Mouse (Mus musculus): ENCODE measurements around the gene Olfr97.
"Not testable (repeated sequence)": the region's sequence is repeated elsewhere in the genome, so short reads cannot be mapped to it uniquely, and the experiment has no call there.

The Olfr97 gene

GRCm38 (mm10) chr17:37237230-37237629, at the start of gene Olfr97:
Gene Olfr97, minus strand, starts transcription at chr17:37237330.
- DNase-seq (ENCODE audit: low spot score in 2 of 2): not testable (repeated sequence)

- no peak for DNase-seq (ENCODE audit: low spot score in 2 of 2)
These were observed 46.2 kb upstream of the Olfr97 start, which contains the start of gene Olfr99 for GRCm38 (mm10) chr17:37283360-37283759. Gene Olfr99, minus strand, starts transcription at chr17:37283460.

GRCm38 (mm10) chr17:37280331-37280730, 43.2 kb upstream of the Olfr97 start:
- DNase-seq (ENCODE audit: low spot score in 2 of 2): peak in 1 of 2 experiments; percentile 13

- DNase-seq (ENCODE audit: low spot score in 2 of 2): no peak
These were observed 39.4 kb upstream of the Olfr97 start for GRCm38 (mm10) chr17:37276573-37276972.

DNA sequence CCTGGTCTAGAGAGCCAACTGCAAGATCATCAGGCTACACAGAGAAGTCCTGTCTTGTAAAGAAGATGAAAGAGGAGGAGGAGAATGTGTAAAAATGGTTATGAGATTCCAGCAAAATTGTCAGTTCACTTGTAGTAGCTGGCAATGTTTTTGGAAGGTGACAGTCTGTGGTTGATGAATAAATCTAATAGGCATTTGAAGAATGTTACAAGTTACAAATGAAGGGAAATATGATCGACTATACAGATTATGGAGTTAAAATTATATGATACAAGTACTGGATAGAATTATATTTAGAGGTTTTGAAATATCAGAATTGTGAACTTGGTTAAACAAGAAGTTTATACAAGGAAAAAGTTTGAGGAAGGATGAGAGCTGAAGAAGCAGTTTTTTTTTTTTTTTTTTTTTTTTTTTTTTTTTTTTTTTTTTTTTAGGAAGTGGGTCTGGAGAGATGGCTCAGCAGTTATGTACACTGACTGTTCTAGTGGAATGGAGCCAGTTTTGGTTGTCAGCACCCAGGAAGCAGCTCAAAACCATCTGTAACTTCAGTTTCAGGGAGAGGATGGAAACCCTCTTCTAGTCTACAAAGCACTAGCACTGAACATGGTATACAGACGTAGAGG, 38.6 kb upstream of the Olfr97 start:
- no peak for DNase-seq (ENCODE audit: low spot score in 2 of 2)

GRCm38 (mm10) chr17:37270702-37271092, 33.6 kb upstream of the Olfr97 start:
- DNase-seq (ENCODE audit: low spot score in 2 of 2): peak; percentile 38 to 63

- DNase-seq (ENCODE audit: low spot score in 2 of 2): peak; percentile 91 to 92
These were observed 33.0 kb upstream of the Olfr97 start, which contains the start of gene H2-M3 for GRCm38 (mm10) chr17:37270058-37270701. Gene H2-M3, plus strand, starts transcription at chr17:37270220.

DNA sequence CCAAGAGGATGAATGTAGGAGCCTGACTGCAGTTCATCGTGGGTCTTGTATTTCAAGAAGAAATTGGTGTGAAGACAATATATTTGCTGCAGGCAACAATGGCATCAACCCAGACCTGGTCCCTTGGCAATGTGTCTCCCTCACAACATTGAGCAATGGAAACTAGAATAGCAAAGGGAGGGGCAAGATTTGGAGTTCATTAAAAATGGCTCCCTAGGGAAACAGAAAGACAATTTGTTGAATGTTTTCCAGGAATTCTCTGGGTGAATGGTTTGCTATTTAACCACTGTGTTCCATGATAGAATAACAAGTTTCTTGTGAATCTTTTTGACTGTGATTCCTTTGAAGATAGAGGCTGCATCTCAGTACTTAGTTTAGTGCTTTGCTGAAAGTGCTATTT, 26.5 kb upstream of the Olfr97 start, which contains the start of gene Olfr98:
Olfr98 (minus strand) TSS at position 124 of the 400 bp plus-strand sequence.
- peak in 1 of 2 experiments; percentile 12 for DNase-seq (ENCODE audit: low spot score in 2 of 2)

GRCm38 (mm10) chr17:37250544-37250943, 13.4 kb upstream of the Olfr97 start:
- peak; percentile 9 to 10 for DNase-seq (ENCODE audit: low spot score in 2 of 2)

GRCm38 (mm10) chr17:37249460-37249859, 12.3 kb upstream of the Olfr97 start:
- DNase-seq (ENCODE audit: low spot score in 2 of 2): no peak

GRCm38 (mm10) chr17:37246715-37247114, 9.6 kb upstream of the Olfr97 start:
- peak in 1 of 2 experiments; percentile 9 for DNase-seq (ENCODE audit: low spot score in 2 of 2)

- DNase-seq (ENCODE audit: low spot score in 2 of 2): no peak
These were observed 5.1 kb upstream of the Olfr97 start for GRCm38 (mm10) chr17:37242198-37242597.

GRCm38 (mm10) chr17:37221879-37222278, 15.3 kb downstream of the Olfr97 start:
- DNase-seq (ENCODE audit: low spot score in 2 of 2): no peak

DNA sequence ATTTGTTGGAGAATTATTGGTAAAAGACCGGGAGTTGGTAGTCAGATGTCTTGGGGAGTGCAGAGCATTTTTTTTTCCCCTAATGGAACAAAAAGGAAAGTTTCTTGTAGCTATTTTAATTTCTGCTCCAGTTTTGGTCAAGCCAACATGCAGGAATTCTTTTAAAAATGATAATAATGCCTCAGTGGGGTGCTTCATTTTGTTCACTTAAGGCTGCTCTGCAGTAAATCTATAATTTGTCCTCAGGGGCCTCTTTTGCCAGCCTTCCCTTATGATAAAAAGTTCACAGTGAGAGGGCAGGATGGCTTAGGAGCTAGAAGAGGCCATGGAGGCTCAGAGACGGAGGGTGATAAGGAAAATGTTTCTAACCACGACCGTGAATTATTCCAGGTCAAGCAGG, 17.3 kb downstream of the Olfr97 start, which contains the start of gene Olfr96:
Olfr96 (plus strand) TSS at position 301 of the 400 bp plus-strand sequence.
- no peak for DNase-seq (ENCODE audit: low spot score in 2 of 2)

- peak; percentile 2 to 35 for DNase-seq (ENCODE audit: low spot score in 2 of 2)
These were observed 18.6 kb downstream of the Olfr97 start for GRCm38 (mm10) chr17:37218486-37218885.

DNA sequence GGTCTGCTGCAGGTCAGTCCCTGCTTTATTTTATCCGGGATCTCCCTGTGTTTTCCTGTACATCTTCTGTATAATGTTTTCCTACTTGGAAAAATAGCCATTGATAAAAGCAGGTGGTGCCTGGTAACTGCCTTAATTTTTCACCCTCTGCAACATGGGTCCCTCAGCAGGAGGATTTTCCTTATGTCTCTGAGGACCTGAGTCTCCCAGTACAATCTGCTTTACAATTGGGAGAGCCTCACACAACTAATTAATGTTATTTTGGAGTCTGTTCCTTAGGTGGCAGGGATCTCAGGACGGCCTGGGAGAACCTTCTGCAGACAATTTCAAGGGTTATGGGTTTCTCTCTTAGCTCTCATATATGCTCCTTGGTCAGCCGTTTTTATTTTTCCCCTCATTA, 24.1 kb downstream of the Olfr97 start, which contains the start of gene Olfr95:
Olfr95 (minus strand) TSS at position 101 of the 400 bp plus-strand sequence.
- DNase-seq (ENCODE audit: low spot score in 2 of 2): no peak

- no peak for DNase-seq (ENCODE audit: low spot score in 2 of 2)
These were observed 26.0 kb downstream of the Olfr97 start for GRCm38 (mm10) chr17:37210884-37211768.

GRCm38 (mm10) chr17:37203917-37204236, 33.3 kb downstream of the Olfr97 start:
- DNase-seq (ENCODE audit: low spot score in 2 of 2): no peak

DNA sequence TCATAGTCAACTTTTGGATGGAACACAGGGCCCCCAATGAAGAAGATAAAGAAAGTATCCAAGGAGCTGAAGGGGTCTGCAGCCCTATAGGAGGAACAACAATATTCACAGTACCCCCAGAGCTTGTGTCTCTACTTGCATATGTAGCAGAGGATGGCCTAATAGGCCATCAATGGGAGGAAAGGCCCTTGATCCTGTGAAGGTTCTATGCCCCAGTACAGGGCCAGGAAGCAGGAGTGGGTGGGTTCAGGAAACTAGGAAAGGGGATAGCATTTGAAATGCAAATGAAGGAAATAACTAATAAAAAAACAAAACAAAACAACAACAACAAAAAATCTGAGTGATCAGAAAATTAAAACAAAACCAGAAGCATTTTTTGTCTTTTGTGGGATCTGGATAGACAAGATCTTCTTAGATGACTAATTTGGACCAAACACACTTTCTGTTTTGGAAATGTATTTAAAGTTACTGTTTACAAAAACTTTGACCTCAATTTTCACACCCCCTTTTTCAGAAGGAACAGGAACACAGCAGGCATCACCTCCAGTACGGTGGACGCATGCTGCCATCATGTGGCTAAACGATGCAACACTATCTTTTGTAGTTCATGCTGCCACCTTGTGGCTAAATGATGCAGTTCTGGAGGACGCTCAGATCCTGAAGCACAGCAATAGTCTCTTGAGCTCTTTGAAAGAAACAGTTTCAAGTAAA, 33.8 kb downstream of the Olfr97 start:
- peak; percentile 59 to 78 for DNase-seq (ENCODE audit: low spot score in 2 of 2)

GRCm38 (mm10) chr17:37200894-37201293, 36.2 kb downstream of the Olfr97 start, which contains the start of gene Olfr94:
Gene Olfr94, minus strand, starts transcription at chr17:37200994.
- no peak for DNase-seq (ENCODE audit: low spot score in 2 of 2)

All from urinary bladder, postnatal 36 days (tissue).